Mouse (Mus musculus): Measurements from ENCODE around the gene Yap1. TPM values are rescaled to one million over a fixed set of nuclear protein-coding genes. Genes with fewer than 3 reads are reported as not detected.

Yap1 gene
- total and polyA plus RNA-seq, 2 experiments from 2014 or later = 4.1 to 15.8 TPM

- Histone ChIP-seq H3K27me3 (ENCODE audit: insufficient read depth, low read length) (no peaks in the 10 kb centered on the region), H3K36me3 (ENCODE audit: insufficient read depth, low read length) (no peaks in the 10 kb centered on the region), H3K27ac (ENCODE audit: low read depth, low read length) (no peak overlapping the region), H3K9me3 (ENCODE audit: low read length) (no peaks in the 10 kb centered on the region), H3K4me3 (ENCODE audit: low read depth, low read length) (no peak overlapping the region), H3K4me2 (ENCODE audit: low read depth, low read length, poor library complexity, severe bottlenecking) (no peak overlapping the region), H3K9ac (replicated peaks; ENCODE audit: low read length, poor library complexity, severe bottlenecking) (no peak overlapping the region), H3K4me1 (ENCODE audit: insufficient read depth, low read length) (no peaks in the 10 kb centered on the region)
- DNase-seq (ENCODE audit: low spot score) = no peak
- no peak for TF ChIP-seq CTCF (IDR thresholded peaks at IDR 0.05)
- no peak for ATAC-seq (ENCODE audit: low FRiP score)
- 82% methylated on average over 1 of the region's 1 CpGs for WGBS
These were observed 113.2 kb downstream of the Yap1 start for GRCm38 (mm10) chr9:7891177-7891576.

GRCm38 (mm10) chr9:7884346-7884745 lies 120.0 kb downstream of the Yap1 start:
- Histone ChIP-seq H3K4me3 (ENCODE audit: low read depth, low read length) (no peak overlapping the region), H3K9me3 (ENCODE audit: low read length) (no peaks in the 10 kb centered on the region), H3K27ac (ENCODE audit: low read depth, low read length) (no peak overlapping the region), H3K4me2 (ENCODE audit: low read depth, low read length, poor library complexity, severe bottlenecking) (no peak overlapping the region), H3K36me3 (ENCODE audit: insufficient read depth, low read length) (no peaks in the 10 kb centered on the region), H3K4me1 (ENCODE audit: insufficient read depth, low read length) (no peaks in the 10 kb centered on the region), H3K27me3 (ENCODE audit: insufficient read depth, low read length) (no peaks in the 10 kb centered on the region), H3K9ac (replicated peaks; ENCODE audit: low read length, poor library complexity, severe bottlenecking) (no peak overlapping the region)
- no peak for DNase-seq (ENCODE audit: low spot score)
- no peak for TF ChIP-seq CTCF (IDR thresholded peaks at IDR 0.05)
- ATAC-seq (ENCODE audit: low FRiP score) = no peak
- 97% methylated on average over 3 of the region's 3 CpGs for WGBS

- ATAC-seq (ENCODE audit: low FRiP score) = no peak
These were observed 122.0 kb downstream of the Yap1 start for GRCm38 (mm10) chr9:7882304-7882865.

More at GRCm38 (mm10) chr9:7882304-7882865, 122.0 kb downstream of the Yap1 start:
- Histone ChIP-seq H3K4me2 (ENCODE audit: low read depth, low read length, poor library complexity, severe bottlenecking) (no peak overlapping the region), H3K9ac (replicated peaks; ENCODE audit: low read length, poor library complexity, severe bottlenecking) (no peak overlapping the region), H3K36me3 (ENCODE audit: insufficient read depth, low read length) (no peaks in the 10 kb centered on the region), H3K27me3 (ENCODE audit: insufficient read depth, low read length) (no peaks in the 10 kb centered on the region), H3K27ac (ENCODE audit: low read depth, low read length) (no peak overlapping the region), H3K9me3 (ENCODE audit: low read length) (no peaks in the 10 kb centered on the region), H3K4me3 (ENCODE audit: low read depth, low read length) (no peak overlapping the region), H3K4me1 (ENCODE audit: insufficient read depth, low read length) (no peaks in the 10 kb centered on the region)
- 96% methylated on average over 1 of the region's 1 CpGs for WGBS
- no peak for DNase-seq (ENCODE audit: low spot score)
- no peak for TF ChIP-seq CTCF (IDR thresholded peaks at IDR 0.05)

Other genes with a start within 250 kb of the Yap1 start
- 14.3 and 19.8 TPM in 2 replicates for gene Tmem123, start 240.6 kb downstream of the Yap1 start, total RNA-seq (2014; rRNA removed)
- 9.6 and 10.1 TPM in 2 replicates for gene Tmem123, start 240.6 kb downstream of the Yap1 start, polyA plus RNA-seq (2015; fragmentation: Nextera tagmentation; extraction: Ambion mirVana)
- 37.7 and 40.9 TPM in 2 replicates for gene Birc2, start 167.5 kb downstream of the Yap1 start, total RNA-seq (2014; rRNA removed)
- 27.6 and 28.0 TPM in 2 replicates for gene Birc2, start 167.5 kb downstream of the Yap1 start, polyA plus RNA-seq (2015; fragmentation: Nextera tagmentation; extraction: Ambion mirVana)
- gene Birc3, start 131.4 kb downstream of the Yap1 start, total RNA-seq (2014; rRNA removed) = 2.3 and 2.6 TPM in 2 replicates
- gene Birc3, start 131.4 kb downstream of the Yap1 start, polyA plus RNA-seq (2015; fragmentation: Nextera tagmentation; extraction: Ambion mirVana) = 0.99 and 1.5 TPM in 2 replicates
- 12.1 and 20.1 TPM in 2 replicates for gene Cfap300, start 38.2 kb upstream of the Yap1 start, total RNA-seq (2014; rRNA removed)
- 9.9 and 11.9 TPM in 2 replicates for gene Cfap300, start 38.2 kb upstream of the Yap1 start, polyA plus RNA-seq (2015; fragmentation: Nextera tagmentation; extraction: Ambion mirVana)
- 5.4 and 10.0 TPM in 2 replicates for gene Cep126, start 129.7 kb upstream of the Yap1 start, total RNA-seq (2014; rRNA removed)
- gene Cep126, start 129.7 kb upstream of the Yap1 start, polyA plus RNA-seq (2015; fragmentation: Nextera tagmentation; extraction: Ambion mirVana) = 2.2 and 2.6 TPM in 2 replicates

Measured in midbrain, postnatal 0 days (tissue).